Mouse (Mus musculus): ENCODE results near the gene Fgfr1op.
"Not testable (repeated sequence)": the region's sequence is repeated elsewhere in the genome, so short reads cannot be mapped to it uniquely, and the experiment has no call there.

- not testable (repeated sequence) for TF ChIP-seq CTCF, EP300 (IDR thresholded peaks at IDR 0.05; ENCODE audit: low read depth)
These were observed 39.9 kb downstream of the Fgfr1op start for GRCm38 (mm10) chr17:8205221-8205631.

Measured in heart, postnatal 0 days (tissue).